Mouse (Mus musculus): ENCODE results near the gene Prkcd.

DNA sequence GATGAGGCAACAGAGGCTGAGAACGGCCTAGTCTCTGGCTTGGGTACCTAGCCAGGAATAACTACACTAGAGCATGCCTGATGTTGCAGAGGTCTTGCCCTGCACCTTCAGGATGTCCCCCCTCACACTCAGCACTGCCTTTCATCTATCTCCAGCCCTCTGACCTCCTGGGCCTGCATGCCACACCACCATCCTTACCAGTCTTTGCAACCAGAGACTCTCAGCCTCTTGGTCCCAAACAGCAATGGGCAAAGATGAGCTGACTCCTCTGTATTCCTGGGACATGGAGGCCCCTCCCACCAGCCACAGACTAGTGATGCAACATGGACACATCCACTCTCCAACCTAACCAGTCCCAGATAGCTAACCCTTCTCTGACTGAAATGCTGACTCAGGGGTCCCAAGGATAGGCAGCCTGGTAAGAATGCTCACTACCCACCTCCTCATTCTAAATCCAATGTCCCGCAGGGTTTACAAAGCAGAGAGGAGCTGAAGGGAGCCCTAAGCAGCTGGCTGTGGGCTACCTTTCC, 7.2 kb downstream of the Prkcd start:
- no peak for TF ChIP-seq POLR2A (IDR thresholded peaks at IDR 0.05; ENCODE audit: borderline replicate concordance, extremely low read depth, insufficient read depth, insufficient read length, poor library complexity, severe bottlenecking)
- no peak for TF ChIP-seq CTCF (IDR thresholded peaks at IDR 0.05; ENCODE audit: borderline replicate concordance, extremely low read depth, insufficient read depth, insufficient read length)

Measured in brain, embryonic 14.5 days (tissue).